Mouse (Mus musculus): ENCODE results near the gene Atf3.

- no peak for TF ChIP-seq MAX (IDR thresholded peaks at IDR 0.05; ENCODE audit: low read depth)
- no peak for TF ChIP-seq POLR2A (IDR thresholded peaks at IDR 0.05; ENCODE audit: insufficient read length, low read depth)
- TF ChIP-seq USF1 (IDR thresholded peaks at IDR 0.05; ENCODE audit: low read depth) = no peak
- TF ChIP-seq MYOD1 (IDR thresholded peaks at IDR 0.05; ENCODE audit: control insufficient read depth in 1 of 3, insufficient read length in 2 of 3, low read depth in 2 of 3) = no peak
- TF ChIP-seq CEBPB (IDR thresholded peaks at IDR 0.05; ENCODE audit: insufficient read depth, poor library complexity, severe bottlenecking) = no peak
- TF ChIP-seq SRF (IDR thresholded peaks at IDR 0.05; ENCODE audit: control insufficient read depth, insufficient read length, low read depth) = no peak
- TF ChIP-seq E2F4 (IDR thresholded peaks at IDR 0.05; ENCODE audit: insufficient read depth) = no peak
- no peak for TF ChIP-seq MYOG (IDR thresholded peaks at IDR 0.05; ENCODE audit: control insufficient read depth in 1 of 3, insufficient read depth in 1 of 3, insufficient read length in 2 of 3, low read depth in 2 of 3)
- TF ChIP-seq TCF12 (IDR thresholded peaks at IDR 0.05; ENCODE audit: insufficient read depth, poor library complexity, severe bottlenecking) = no peak
- no peak for TF ChIP-seq POLR2AphosphoS2 (IDR thresholded peaks at IDR 0.05; ENCODE audit: insufficient read length, low read depth)
- TF ChIP-seq REST (IDR thresholded peaks at IDR 0.05; ENCODE audit: insufficient read depth, insufficient read length) = no peak
Observed at GRCm38 (mm10) chr1:191164717-191165116, 53.1 kb downstream of the Atf3 start, which contains the start of gene Fam71a.
